Mouse (Mus musculus): ENCODE data around the gene Babam1.

GRCm38 (mm10) chr8:71383860-71384259 is 12.8 kb upstream of the Babam1 start:
- no peak for TF ChIP-seq CTCF (IDR thresholded peaks at IDR 0.05; ENCODE audit: control insufficient read depth, insufficient read depth, insufficient replicate concordance, low read depth, low read length)
- no peak for TF ChIP-seq POLR2A (IDR thresholded peaks at IDR 0.05; ENCODE audit: control insufficient read depth, low read depth, low read length)
